Mouse (Mus musculus): ENCODE results near the gene Socs3. TPM values are rescaled to one million over a fixed set of nuclear protein-coding genes. Genes with fewer than 3 reads are reported as not detected.

Gene Socs3
- polyA plus RNA-seq, 1 experiment, result 0.51 TPM

DNA sequence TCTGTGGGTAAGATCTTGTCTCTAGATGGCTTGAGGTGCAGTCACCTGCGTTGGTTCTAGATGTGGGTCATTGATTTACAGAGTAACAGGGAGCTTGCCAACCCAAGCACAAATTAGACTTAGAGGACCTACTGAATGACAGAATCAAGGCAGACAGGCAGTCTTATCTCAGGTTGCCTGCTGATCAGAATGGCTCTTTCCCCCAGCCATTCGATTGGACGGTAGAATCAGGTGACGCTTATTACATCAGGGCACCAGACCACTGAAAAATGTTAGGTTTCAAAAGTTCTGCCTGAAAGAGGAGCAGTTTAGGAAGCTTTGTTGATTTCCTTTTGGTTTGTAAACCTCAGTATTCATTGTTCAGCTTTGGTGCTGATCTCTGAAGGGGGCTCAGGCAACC is 18.1 kb upstream of the Socs3 start:
- no peaks in the 10 kb centered on the region for H3K27me3 ChIP-seq (ENCODE audit: control insufficient read depth, insufficient read depth, low read length)
- no peak for TF ChIP-seq POLR2A (IDR thresholded peaks at IDR 0.05; ENCODE audit: control insufficient read depth, low read depth, low read length)
- TF ChIP-seq CTCF (IDR thresholded peaks at IDR 0.05; ENCODE audit: control insufficient read depth, insufficient read depth, insufficient replicate concordance, low read depth, low read length), result no peak
- H3K4me1 ChIP-seq (ENCODE audit: control insufficient read depth, insufficient read depth, low read length), result peaks cover 10% of the 10 kb centered on the region
- no peak overlapping the region; the same call in 1 of the 2 replicates for H3K4me3 ChIP-seq (ENCODE audit: control insufficient read depth, low read depth, low read length)
- H3K27ac ChIP-seq (ENCODE audit: control insufficient read depth, insufficient read depth, low read depth, low read length), result no peak overlapping the region
- H3K36me3 ChIP-seq (ENCODE audit: control insufficient read depth, insufficient read depth, low read length), result no peaks in the 10 kb centered on the region

- H3K4me1 ChIP-seq (ENCODE audit: control insufficient read depth, insufficient read depth, low read length), result peaks cover 10% of the 10 kb centered on the region
- peak overlapping the region; percentile 42 for H3K27ac ChIP-seq (ENCODE audit: control insufficient read depth, insufficient read depth, low read depth, low read length)
- TF ChIP-seq POLR2A (IDR thresholded peaks at IDR 0.05; ENCODE audit: control insufficient read depth, low read depth, low read length) (no peak), CTCF (IDR thresholded peaks at IDR 0.05; ENCODE audit: control insufficient read depth, insufficient read depth, insufficient replicate concordance, low read depth, low read length) (no peak)
- no peaks in the 10 kb centered on the region for H3K36me3 ChIP-seq (ENCODE audit: control insufficient read depth, insufficient read depth, low read length)
- H3K4me3 ChIP-seq (ENCODE audit: control insufficient read depth, low read depth, low read length), result peak overlapping the region; percentile 93
- no peaks in the 10 kb centered on the region for H3K27me3 ChIP-seq (ENCODE audit: control insufficient read depth, insufficient read depth, low read length)
Measured at GRCm38 (mm10) chr11:117987032-117987451, 17.2 kb upstream of the Socs3 start.

DNA sequence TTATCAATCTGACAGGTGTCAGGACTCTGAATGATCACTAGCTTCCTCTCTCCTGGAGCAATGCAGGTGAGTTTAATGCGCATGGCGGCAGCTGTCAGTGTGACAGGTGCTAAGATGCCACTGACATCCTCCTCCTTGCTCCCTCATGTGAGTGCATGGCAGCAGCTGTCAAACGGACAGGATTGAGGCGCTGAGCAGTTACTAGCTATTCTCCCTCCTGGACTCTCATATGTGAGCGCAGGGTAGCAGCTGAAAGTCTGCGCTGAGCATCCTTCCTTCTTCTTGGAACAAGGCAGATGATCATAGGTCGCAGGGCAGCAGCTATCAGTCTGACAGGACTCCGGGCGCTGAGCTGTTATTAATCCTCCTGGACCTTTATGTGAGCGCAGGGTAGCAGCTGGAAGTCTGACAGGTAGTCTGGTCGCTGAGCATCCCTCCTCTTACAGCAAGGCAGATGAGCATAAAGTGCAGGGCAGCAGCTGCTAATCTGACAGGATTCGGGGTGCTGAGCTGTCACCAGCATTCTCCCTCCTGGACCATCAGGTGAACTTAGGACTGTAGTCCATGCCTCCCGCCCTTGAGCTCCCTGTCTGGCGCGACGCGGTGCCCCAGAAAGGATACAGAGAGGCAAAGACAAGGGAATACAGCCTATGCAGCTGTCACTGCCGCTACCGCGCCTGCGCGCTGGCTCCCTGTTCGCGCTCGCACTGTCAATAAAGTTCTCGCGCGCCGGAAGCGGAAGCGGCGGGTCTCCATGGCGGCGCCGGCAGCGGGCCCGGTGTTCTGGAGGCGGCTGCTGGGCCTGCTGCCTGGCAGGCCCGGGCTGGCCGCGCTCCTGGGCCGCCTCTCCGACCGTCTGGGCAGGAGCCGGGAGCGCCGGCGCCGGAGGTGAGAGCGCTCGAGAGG is 16.5 kb upstream of the Socs3 start, which contains the start of gene Pgs1:
Gene Pgs1 (plus strand): TSS at position 167 of the 906 bp plus-strand sequence.
- H3K36me3 ChIP-seq (ENCODE audit: control insufficient read depth, insufficient read depth, low read length), result no peaks in the 10 kb centered on the region
- peak within 1 kb of the TSS; percentile 68 for H3K27ac ChIP-seq (ENCODE audit: control insufficient read depth, insufficient read depth, low read depth, low read length)
- TF ChIP-seq CTCF (IDR thresholded peaks at IDR 0.05; ENCODE audit: control insufficient read depth, insufficient read depth, insufficient replicate concordance, low read depth, low read length) (no peak), POLR2A (IDR thresholded peaks at IDR 0.05; ENCODE audit: control insufficient read depth, low read depth, low read length) (peak; percentile 66)
- peaks cover 10% of the 10 kb centered on the region for H3K4me1 ChIP-seq (ENCODE audit: control insufficient read depth, insufficient read depth, low read length)
- H3K4me3 ChIP-seq (ENCODE audit: control insufficient read depth, low read depth, low read length), result peak within 1 kb of the TSS; percentile 93
- H3K27me3 ChIP-seq (ENCODE audit: control insufficient read depth, insufficient read depth, low read length), result no peaks in the 10 kb centered on the region

DNA sequence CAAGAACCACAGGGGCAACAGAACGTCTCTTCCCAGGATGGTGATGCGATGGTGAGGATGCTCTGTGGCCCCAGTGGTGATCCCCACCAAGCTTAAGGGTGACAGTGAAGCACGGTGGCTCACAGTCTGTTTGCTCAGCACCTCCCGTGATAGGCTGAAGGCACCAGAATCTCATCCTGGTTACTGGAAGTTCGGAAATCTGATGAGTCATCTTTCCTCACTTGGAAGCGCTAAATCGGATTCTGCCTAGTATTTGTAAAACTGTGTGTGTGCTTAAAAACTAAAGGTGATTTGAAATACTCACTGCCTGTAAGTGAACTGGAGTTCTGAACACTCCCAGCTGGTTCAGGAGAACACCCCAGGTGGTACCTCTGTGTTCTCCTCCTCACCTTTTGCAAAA is 13.9 kb upstream of the Socs3 start:
- Histone ChIP-seq H3K27ac (ENCODE audit: control insufficient read depth, insufficient read depth, low read depth, low read length) (no peak overlapping the region), H3K36me3 (ENCODE audit: control insufficient read depth, insufficient read depth, low read length) (no peaks in the 10 kb centered on the region), H3K4me3 (ENCODE audit: control insufficient read depth, low read depth, low read length) (no peak overlapping the region), H3K4me1 (ENCODE audit: control insufficient read depth, insufficient read depth, low read length) (peaks cover 12% of the 10 kb centered on the region), H3K27me3 (ENCODE audit: control insufficient read depth, insufficient read depth, low read length) (no peaks in the 10 kb centered on the region)
- TF ChIP-seq POLR2A (IDR thresholded peaks at IDR 0.05; ENCODE audit: control insufficient read depth, low read depth, low read length) (no peak), CTCF (IDR thresholded peaks at IDR 0.05; ENCODE audit: control insufficient read depth, insufficient read depth, insufficient replicate concordance, low read depth, low read length) (no peak)

DNA sequence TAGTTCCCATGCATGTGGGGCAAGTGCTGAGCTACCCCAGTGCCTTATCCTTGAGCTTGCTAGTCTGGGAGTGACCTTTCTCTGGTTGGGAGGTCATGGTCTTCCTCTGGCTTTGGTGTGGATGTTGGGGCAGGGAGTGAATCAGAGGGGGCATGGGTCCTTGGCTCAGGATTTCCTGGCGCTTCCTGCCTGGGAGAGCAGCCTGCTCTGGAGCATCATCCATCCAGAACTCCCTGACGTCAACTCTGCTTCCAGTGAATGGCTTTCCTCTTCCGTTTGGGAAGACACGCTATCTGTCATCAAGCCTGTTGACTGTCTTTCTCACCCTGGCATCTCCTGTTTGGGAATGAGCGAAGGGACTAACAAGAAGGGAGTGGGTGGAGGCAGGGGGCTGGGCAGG is 12.6 kb upstream of the Socs3 start:
- H3K27me3 ChIP-seq (ENCODE audit: control insufficient read depth, insufficient read depth, low read length), result no peaks in the 10 kb centered on the region
- H3K4me1 ChIP-seq (ENCODE audit: control insufficient read depth, insufficient read depth, low read length), result peaks cover 8% of the 10 kb centered on the region
- H3K4me3 ChIP-seq (ENCODE audit: control insufficient read depth, low read depth, low read length), result no peak overlapping the region
- TF ChIP-seq CTCF (IDR thresholded peaks at IDR 0.05; ENCODE audit: control insufficient read depth, insufficient read depth, insufficient replicate concordance, low read depth, low read length), result no peak
- TF ChIP-seq POLR2A (IDR thresholded peaks at IDR 0.05; ENCODE audit: control insufficient read depth, low read depth, low read length), result no peak
- no peaks in the 10 kb centered on the region for H3K36me3 ChIP-seq (ENCODE audit: control insufficient read depth, insufficient read depth, low read length)
- H3K27ac ChIP-seq (ENCODE audit: control insufficient read depth, insufficient read depth, low read depth, low read length), result no peak overlapping the region

DNA sequence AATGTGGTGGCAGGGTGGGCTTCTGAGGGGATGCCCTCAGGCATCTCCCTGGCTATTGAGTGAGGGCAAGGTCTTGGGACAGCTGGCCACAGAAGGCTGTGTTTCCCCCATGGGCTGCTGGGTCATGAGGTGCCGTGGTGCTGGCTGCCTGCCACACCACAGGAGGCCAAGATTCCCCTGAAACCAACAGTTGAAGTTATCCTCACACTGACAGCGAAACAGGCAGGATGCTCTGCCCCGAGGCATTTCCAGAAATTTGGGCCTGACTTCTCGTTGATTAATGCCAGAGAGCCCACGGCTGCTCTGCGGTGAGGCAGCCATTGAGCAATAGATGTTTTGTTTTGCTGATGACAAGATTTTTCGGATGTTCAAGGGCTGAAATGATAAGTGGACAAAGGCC is 9.5 kb upstream of the Socs3 start:
- Histone ChIP-seq H3K27me3 (ENCODE audit: control insufficient read depth, insufficient read depth, low read length) (no peaks in the 10 kb centered on the region), H3K36me3 (ENCODE audit: control insufficient read depth, insufficient read depth, low read length) (no peaks in the 10 kb centered on the region), H3K4me1 (ENCODE audit: control insufficient read depth, insufficient read depth, low read length) (peaks cover 2% of the 10 kb centered on the region), H3K27ac (ENCODE audit: control insufficient read depth, insufficient read depth, low read depth, low read length) (no peak overlapping the region), H3K4me3 (ENCODE audit: control insufficient read depth, low read depth, low read length) (no peak overlapping the region)
- no peak for TF ChIP-seq CTCF (IDR thresholded peaks at IDR 0.05; ENCODE audit: control insufficient read depth, insufficient read depth, insufficient replicate concordance, low read depth, low read length)
- no peak for TF ChIP-seq POLR2A (IDR thresholded peaks at IDR 0.05; ENCODE audit: control insufficient read depth, low read depth, low read length)

DNA sequence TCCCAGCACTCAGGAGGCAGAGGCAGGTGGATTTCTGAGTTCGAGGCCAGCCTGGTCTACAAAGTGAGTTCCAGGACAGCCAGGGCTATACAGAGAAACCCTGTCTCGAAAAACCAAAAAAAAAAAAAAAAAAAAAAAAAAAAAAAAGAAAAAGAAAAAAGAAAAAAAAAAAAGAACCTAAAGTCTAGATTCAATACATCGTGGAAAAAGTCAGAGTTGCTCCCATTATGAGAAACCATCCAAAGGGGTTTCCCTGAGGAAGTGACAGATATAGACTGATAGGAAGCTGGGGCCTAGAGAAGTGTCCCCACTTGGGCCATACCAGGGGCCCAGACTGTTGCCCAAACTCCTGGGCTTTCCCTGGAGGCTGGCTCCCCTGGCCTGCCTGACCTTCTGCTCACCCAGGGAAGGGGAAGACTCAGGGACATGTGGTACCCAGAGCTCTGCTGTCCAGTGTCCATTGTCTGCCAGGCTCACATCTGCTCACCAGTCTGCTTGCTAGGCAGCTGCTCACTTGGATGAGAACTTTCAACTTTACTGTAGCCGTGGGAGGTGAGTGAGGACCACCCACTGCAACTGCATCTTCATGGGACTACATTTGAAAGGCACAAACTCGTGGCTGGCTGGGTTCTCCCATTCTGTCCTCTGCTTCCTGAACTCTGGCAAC is 8.0 kb upstream of the Socs3 start:
- Histone ChIP-seq H3K27me3 (ENCODE audit: control insufficient read depth, insufficient read depth, low read length) (no peaks in the 10 kb centered on the region), H3K4me1 (ENCODE audit: control insufficient read depth, insufficient read depth, low read length) (peaks cover 2% of the 10 kb centered on the region), H3K27ac (ENCODE audit: control insufficient read depth, insufficient read depth, low read depth, low read length) (no peak overlapping the region), H3K36me3 (ENCODE audit: control insufficient read depth, insufficient read depth, low read length) (no peaks in the 10 kb centered on the region), H3K4me3 (ENCODE audit: control insufficient read depth, low read depth, low read length) (no peak overlapping the region)
- TF ChIP-seq CTCF (IDR thresholded peaks at IDR 0.05; ENCODE audit: control insufficient read depth, insufficient read depth, insufficient replicate concordance, low read depth, low read length), result no peak
- TF ChIP-seq POLR2A (IDR thresholded peaks at IDR 0.05; ENCODE audit: control insufficient read depth, low read depth, low read length), result no peak
